Mouse (Mus musculus): ENCODE results near the gene Rgl2. TPM values are rescaled to one million over a fixed set of nuclear protein-coding genes. Genes with fewer than 3 reads are reported as not detected.
"Not testable (repeated sequence)": the region's sequence is repeated elsewhere in the genome, so short reads cannot be mapped to it uniquely, and the experiment has no call there.

Rgl2 gene
- polyA plus RNA-seq (2015; fragmentation: Nextera tagmentation; extraction: Ambion mirVana): 22.2 TPM in 2 replicates

DNA sequence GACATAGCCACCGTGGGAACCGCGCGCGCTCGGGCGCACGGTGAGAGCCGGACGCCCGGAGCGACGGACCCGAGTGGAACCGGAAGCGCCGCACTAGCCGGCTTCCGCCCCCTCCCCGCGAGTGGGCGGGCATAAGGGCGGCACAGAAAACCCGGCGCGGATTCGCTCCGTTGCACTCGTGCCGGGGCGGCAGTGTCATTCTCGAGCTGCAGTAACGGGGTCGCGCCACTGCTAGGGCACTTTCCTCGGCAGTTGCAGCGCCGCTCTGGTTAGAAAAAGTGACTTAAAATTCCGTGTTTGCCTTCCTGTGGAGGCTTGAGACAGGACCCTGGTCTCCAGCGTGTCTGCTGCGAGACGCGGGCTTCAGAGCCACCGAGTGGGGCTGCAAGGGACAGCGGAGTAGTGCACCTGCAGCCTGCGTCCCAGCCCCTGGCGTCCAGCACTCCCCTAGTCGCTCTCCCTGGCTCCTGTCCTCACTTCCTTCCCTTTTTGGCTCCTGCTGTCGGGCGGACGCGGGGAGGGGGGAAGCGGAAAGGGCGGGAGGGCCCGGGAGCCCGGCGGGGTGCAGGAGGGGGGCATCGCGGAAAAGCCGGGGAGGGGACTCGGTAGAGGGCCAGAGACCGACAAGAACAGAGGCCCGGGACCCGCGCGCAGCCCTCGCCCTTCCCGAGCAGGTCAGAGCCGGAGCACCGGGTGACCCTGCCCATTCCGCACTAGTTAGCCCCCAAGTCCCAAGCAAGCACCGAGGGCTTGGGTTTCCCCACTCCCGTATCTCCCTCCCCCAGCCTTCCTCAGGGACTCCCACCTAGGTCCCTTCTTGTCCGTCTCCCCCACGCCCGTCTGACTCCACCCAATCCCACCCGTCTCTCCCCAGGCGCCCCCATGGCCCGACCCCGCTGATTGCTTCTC is at the start of gene Rgl2:
Rgl2 (plus strand) TSS at position 173 of the 909 bp plus-strand sequence.
- H3K27me3 ChIP-seq (ENCODE audit: insufficient read depth, low read length): no peaks in the 10 kb centered on the region
- ATAC-seq (replicated peaks; ENCODE audit: low FRiP score, low read depth) (peak; percentile 85), DNase-seq (ENCODE audit: low spot score) (peak; percentile 91)
- H3K9me3 ChIP-seq (replicated peaks; ENCODE audit: low read length): no peaks in the 10 kb centered on the region
- H3K4me3 ChIP-seq (replicated peaks; ENCODE audit: low read depth, low read length): peak within 1 kb of the TSS; percentile 82
- peak within 1 kb of the TSS; percentile 100 for H3K4me2 ChIP-seq (ENCODE audit: low read length)
- TF ChIP-seq CTCF (IDR thresholded peaks at IDR 0.05; ENCODE audit: low read depth): peak; percentile 40; the same call in 1 of the 2 replicates
- WGBS: 0% methylated on average over 68 of the region's 80 CpGs
- H3K9ac ChIP-seq (ENCODE audit: low read depth, low read length): peak within 1 kb of the TSS; percentile 79
- H3K4me1 ChIP-seq (replicated peaks; ENCODE audit: insufficient read depth, low read length): peaks cover 3% of the 10 kb centered on the region; the same call in 1 of the 2 replicates
- peaks cover 16% of the 10 kb centered on the region for H3K36me3 ChIP-seq (ENCODE audit: insufficient read depth, low read length)
- peak within 1 kb of the TSS; percentile 85 for H3K27ac ChIP-seq

DNA sequence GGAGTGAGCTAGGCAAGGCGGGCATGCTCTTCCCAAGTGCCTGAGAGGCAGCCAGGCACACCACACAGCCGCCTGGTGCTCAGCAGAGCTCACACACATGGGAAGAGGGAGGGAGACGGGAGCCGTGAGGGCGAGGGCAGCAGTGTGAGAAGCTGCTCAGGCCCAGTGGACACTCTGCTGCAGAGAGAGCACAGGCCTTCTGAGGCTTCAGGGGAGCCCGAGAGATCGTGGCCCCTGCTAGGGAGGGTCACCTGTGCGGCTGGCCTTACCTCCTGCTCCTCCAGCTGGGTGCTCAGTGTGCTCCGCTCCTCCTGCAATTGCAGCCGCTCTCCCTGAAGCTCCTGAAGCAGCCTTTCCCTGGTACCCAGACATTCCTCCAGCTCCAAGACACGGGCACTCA is 45.0 kb upstream of the Rgl2 start:
- not testable (repeated sequence) for H3K9ac ChIP-seq (ENCODE audit: low read depth, low read length); H3K4me1 ChIP-seq (replicated peaks; ENCODE audit: insufficient read depth, low read length); DNase-seq (ENCODE audit: low spot score); H3K4me2 ChIP-seq (ENCODE audit: low read length); H3K27me3 ChIP-seq (ENCODE audit: insufficient read depth, low read length); H3K36me3 ChIP-seq (ENCODE audit: insufficient read depth, low read length); H3K9me3 ChIP-seq (replicated peaks; ENCODE audit: low read length); ATAC-seq (replicated peaks; ENCODE audit: low FRiP score, low read depth); H3K4me3 ChIP-seq (replicated peaks; ENCODE audit: low read depth, low read length); H3K27ac ChIP-seq
- 89% methylated on average over 10 of the region's 11 CpGs for WGBS

DNA sequence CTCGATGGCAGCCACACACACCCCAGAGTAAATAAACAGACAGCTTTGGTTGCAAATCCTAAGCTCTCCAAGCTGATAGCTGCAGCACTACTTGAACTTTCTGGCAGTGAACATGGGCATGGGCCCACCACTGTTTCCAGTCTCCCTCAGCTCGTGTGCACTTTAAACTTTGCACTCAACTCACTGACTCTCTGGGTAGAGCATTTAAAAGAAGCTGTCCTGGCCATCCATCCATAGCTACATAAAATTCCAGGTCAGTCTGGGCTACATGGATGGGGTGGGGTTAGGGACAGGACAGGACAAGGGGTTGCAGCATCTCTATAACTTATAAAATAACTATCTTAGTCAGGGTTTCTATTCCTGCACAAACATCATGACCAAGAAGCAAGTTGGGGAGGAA is 41.5 kb upstream of the Rgl2 start:
- H3K27ac ChIP-seq; H3K4me1 ChIP-seq (replicated peaks; ENCODE audit: insufficient read depth, low read length); H3K27me3 ChIP-seq (ENCODE audit: insufficient read depth, low read length); H3K4me3 ChIP-seq (replicated peaks; ENCODE audit: low read depth, low read length); H3K9me3 ChIP-seq (replicated peaks; ENCODE audit: low read length); H3K4me2 ChIP-seq (ENCODE audit: low read length); ATAC-seq (replicated peaks; ENCODE audit: low FRiP score, low read depth); DNase-seq (ENCODE audit: low spot score); H3K36me3 ChIP-seq (ENCODE audit: insufficient read depth, low read length); H3K9ac ChIP-seq (ENCODE audit: low read depth, low read length): not testable (repeated sequence)
- WGBS: 53% methylated on average over 2 of the region's 2 CpGs

DNA sequence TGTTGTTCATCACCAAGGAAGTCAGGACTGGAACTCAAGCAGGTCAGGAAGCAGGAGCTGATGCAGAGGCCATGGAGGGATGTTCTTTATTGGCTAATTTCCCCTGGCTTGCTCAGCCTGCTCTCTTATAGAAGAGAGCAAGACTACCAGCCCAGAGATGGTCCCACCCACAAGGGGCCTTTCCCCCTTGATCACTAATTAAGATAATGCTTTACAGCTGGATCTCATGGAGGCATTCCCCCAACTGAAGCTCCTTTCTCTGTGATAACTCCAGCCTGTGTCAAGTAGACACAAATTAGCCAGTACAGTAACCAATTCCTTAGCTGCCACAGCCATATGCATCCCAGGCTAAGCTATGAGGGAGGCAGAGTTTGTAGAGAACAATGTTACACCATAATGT is 41.1 kb upstream of the Rgl2 start:
- not testable (repeated sequence) for H3K4me1 ChIP-seq (replicated peaks; ENCODE audit: insufficient read depth, low read length); H3K9me3 ChIP-seq (replicated peaks; ENCODE audit: low read length); H3K27ac ChIP-seq; H3K9ac ChIP-seq (ENCODE audit: low read depth, low read length); ATAC-seq (replicated peaks; ENCODE audit: low FRiP score, low read depth); H3K4me3 ChIP-seq (replicated peaks; ENCODE audit: low read depth, low read length); H3K36me3 ChIP-seq (ENCODE audit: insufficient read depth, low read length); DNase-seq (ENCODE audit: low spot score); H3K27me3 ChIP-seq (ENCODE audit: insufficient read depth, low read length)
- 0 out of 2 replicates have a peak overlapping the region, but pooled peaks have one; percentile 7 for H3K4me2 ChIP-seq (ENCODE audit: low read length)

DNA sequence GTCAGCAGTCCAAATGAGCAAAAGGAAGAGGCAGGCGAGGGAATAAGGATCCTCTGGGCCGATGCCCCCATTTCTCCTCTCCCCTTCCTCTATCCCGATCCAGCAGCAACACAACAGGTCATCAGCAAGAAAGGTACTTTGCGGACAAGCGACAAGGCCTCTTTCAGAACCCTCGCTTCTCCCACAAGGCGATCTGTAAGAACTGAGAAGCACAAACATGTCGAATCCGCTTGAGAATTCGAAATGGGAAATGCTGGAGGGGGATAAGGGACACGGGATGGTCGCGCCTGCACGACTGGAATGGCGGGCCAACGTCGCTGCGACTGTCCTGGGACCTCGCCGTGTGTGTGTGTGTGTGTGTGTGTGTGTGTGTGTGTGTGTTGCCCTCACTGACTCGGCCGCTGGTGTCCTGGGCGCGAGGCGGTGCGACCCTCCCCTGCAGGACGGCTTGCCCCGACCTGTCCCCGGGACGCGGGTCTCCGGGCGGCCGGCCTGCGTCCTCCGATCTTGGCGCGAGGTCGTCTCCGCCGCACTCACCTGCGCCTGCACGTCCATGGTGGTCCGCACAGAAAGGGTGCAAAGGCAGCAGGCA is 39.3 kb upstream of the Rgl2 start:
- H3K9ac ChIP-seq (ENCODE audit: low read depth, low read length): peak overlapping the region; percentile 53
- not testable (repeated sequence) for DNase-seq (ENCODE audit: low spot score); ATAC-seq (replicated peaks; ENCODE audit: low FRiP score, low read depth); H3K4me1 ChIP-seq (replicated peaks; ENCODE audit: insufficient read depth, low read length); H3K27ac ChIP-seq; H3K36me3 ChIP-seq (ENCODE audit: insufficient read depth, low read length); H3K9me3 ChIP-seq (replicated peaks; ENCODE audit: low read length); H3K27me3 ChIP-seq (ENCODE audit: insufficient read depth, low read length)
- under 1% methylated on average over 38 of the region's 44 CpGs for WGBS
- H3K4me3 ChIP-seq (replicated peaks; ENCODE audit: low read depth, low read length): peak overlapping the region; percentile 62
- peak overlapping the region; percentile 66 for H3K4me2 ChIP-seq (ENCODE audit: low read length)

DNA sequence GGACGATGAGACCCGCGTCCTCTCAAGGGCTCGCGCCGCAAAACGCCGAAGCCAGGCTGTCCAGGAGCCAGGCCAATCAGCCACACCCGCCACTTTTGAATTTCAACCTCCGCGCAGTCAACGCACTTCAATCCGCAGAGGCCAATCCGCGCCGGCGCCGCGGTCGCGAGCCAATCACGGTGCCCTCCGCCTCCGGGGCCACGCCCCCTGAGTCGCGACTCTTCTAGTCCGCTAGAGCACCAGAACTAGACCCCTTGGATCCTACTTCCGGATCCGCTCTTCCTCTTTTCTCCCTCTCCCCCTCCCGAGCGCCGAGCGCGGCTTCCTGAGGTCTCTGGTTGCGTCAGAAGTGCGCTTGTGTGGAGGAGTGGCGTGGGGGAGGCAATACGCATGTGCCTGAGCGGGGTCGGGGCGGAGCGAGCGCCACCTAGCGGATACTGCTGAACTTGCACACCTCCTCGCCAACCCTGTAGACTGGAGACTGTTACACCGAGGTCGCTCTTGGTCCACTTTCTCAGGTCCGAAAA is 38.7 kb upstream of the Rgl2 start, which contains the start of gene Kifc1:
Kifc1 (minus strand) TSS at position 129 of the 527 bp plus-strand sequence.
- H3K27me3 ChIP-seq (ENCODE audit: insufficient read depth, low read length): no peaks in the 10 kb centered on the region
- no peaks in the 10 kb centered on the region for H3K4me1 ChIP-seq (replicated peaks; ENCODE audit: insufficient read depth, low read length)
- H3K27ac ChIP-seq: no peak within 1 kb of the TSS
- peak within 1 kb of the TSS; percentile 53 for H3K9ac ChIP-seq (ENCODE audit: low read depth, low read length)
- no peaks in the 10 kb centered on the region for H3K9me3 ChIP-seq (replicated peaks; ENCODE audit: low read length)
- no peaks in the 10 kb centered on the region for H3K36me3 ChIP-seq (ENCODE audit: insufficient read depth, low read length)
- WGBS: under 1% methylated on average over 49 of the region's 49 CpGs
- peak; percentile 98 for ATAC-seq (replicated peaks; ENCODE audit: low FRiP score, low read depth)
- peak; percentile 100 for TF ChIP-seq CTCF (IDR thresholded peaks at IDR 0.05; ENCODE audit: low read depth)
- peak; percentile 99 for DNase-seq (ENCODE audit: low spot score)
- H3K4me2 ChIP-seq (ENCODE audit: low read length): peak within 1 kb of the TSS; percentile 66
- peak within 1 kb of the TSS; percentile 62 for H3K4me3 ChIP-seq (replicated peaks; ENCODE audit: low read depth, low read length)

All from kidney, postnatal 0 days (tissue).